Mouse (Mus musculus): ENCODE measurements around the gene Angel1.

DNA sequence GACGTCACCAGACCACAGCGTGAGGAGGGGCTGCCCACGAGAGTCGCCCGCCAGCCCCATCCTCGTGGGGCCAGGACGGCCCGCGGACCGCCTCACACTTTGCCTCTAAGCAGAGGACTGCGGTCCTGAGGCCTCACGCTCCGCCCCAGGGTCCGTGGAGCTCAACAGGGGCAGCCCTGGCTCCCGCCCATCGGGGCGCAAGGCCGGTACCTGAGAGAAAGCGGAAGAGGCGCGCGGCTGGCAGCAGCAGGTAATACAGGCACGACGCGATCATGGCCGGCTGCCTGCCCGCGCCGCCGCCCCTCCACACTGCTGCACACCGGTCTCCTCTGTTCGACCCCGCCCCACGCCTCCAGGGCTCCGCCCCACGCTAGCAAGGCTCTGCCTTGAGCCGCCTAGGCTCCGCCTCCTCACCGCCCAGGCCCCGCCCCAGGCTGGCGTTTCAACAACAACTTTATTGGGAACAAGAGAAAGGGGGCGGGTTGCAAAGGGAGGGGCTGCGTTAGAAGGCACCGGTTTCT lies at the start of gene Angel1:
- TF ChIP-seq CEBPB (IDR thresholded peaks at IDR 0.05; ENCODE audit: low read depth) = no peak
- no peak for TF ChIP-seq CTCF (IDR thresholded peaks at IDR 0.05; ENCODE audit: control insufficient read depth, insufficient read depth, insufficient read length)
- TF ChIP-seq MAX (IDR thresholded peaks at IDR 0.05) = peak; percentile 13
- TF ChIP-seq MYOD1 (IDR thresholded peaks at IDR 0.05; ENCODE audit: control insufficient read depth, insufficient read length, low read depth) = no peak
- no peak for TF ChIP-seq USF1 (IDR thresholded peaks at IDR 0.05; ENCODE audit: low read depth)

Measured in C2C12 (cell line).